Mouse (Mus musculus) brain, embryonic 14.5 days (tissue): ENCODE measurements around the gene Vmn2r35. TPM values are rescaled to one million over a fixed set of nuclear protein-coding genes. Genes with fewer than 3 reads are reported as not detected.
"Not testable (repeated sequence)": the region's sequence is repeated elsewhere in the genome, so short reads cannot be mapped to it uniquely, and the experiment has no call there.

Experiments
- DNase-seq: peaks from one replicate; pipeline ENCODE4 v3.0.0-alpha.2; 2011; ENCODE audit warnings: low read depth
- polyA plus RNA-seq: library from polyadenylated mRNA; depleted of rRNA; stranded (reverse); fragments of >200 nt; gene quantifications from 2 replicates; pipeline ENCODE4 v1.2.3, GENCODE M21; 2012; rRNA removed

Vmn2r35 gene
- polyA plus RNA-seq: not detected in 2 replicates

DNA sequence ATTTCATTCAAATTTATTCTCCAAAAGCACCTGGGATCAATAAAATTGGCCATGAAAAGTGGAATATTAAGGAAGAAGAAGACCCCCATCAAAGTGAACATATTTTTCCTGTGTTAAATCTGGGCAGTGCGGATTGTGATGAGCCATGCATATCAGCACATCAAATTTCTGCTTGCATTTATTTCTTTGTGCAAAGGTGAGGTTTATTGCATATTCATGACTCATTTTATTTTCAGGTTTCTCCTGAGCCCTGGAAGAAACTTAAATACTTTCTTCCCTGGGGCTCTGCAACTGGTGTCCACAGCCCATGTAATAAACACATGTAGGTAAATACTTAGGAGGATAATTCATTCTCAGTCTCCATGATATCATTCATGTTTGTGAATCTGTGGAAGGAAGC, at the start of gene Vmn2r35:
Gene Vmn2r35, minus strand, starts transcription at position 101 of the 400 bp plus-strand sequence.
- DNase-seq: not testable (repeated sequence)

DNA sequence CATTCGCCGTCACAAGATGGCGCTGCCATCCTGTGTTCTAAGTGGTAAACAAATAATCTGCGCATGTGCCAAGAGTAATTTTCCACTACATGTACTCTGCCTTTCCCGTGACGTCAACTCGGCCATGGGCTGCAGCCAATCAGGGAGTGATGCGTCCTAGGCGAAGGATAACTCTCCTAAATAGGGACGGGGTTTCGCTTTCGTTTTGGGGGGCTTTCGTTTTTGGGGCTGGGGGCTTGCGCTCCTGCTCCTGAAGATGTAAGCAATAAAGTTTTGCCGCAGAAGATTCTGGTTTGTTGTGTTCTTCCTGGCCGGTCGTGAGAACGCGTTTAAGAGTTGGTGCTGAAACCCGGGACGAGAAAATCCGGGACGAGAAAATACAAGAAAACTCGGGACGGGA, 25.5 kb downstream of the Vmn2r35 start:
- not testable (repeated sequence) for DNase-seq

Other genes starting within 250 kb of the Vmn2r35 start
- gene Vmn2r34, start 130.4 kb downstream of the Vmn2r35 start, polyA plus RNA-seq: not detected in 2 replicates
- gene Vmn2r36, start 82.6 kb upstream of the Vmn2r35 start, polyA plus RNA-seq: not detected in 2 replicates